Comparison of ENCODE assay signal across 8 mouse cellular contexts in genomic region chr17:64600372-64601090, GRCm38 (mm10). TPM values are rescaled to one million over a fixed set of nuclear protein-coding genes. Genes with fewer than 3 reads are reported as not detected.
DNase-seq lines count a peak whose midpoint lies in the region; ATAC-seq lines count a peak whose summit lies in the region.

Man2a1 (plus strand) TSS chr17:64600736.

- peak within 1 kb of the TSS; percentile 96 for H3K9ac ChIP-seq in intestine, embryonic 15.5 days

- H3K27me3 ChIP-seq in intestine, embryonic 15.5 days (replicated peaks): no peaks in the 10 kb centered on the region

- H3K27ac ChIP-seq in intestine, embryonic 15.5 days: peak within 1 kb of the TSS; percentile 98

- H3K36me3 ChIP-seq in intestine, embryonic 15.5 days: no peaks in the 10 kb centered on the region

- peak within 1 kb of the TSS; percentile 78 for H3K4me2 ChIP-seq in intestine, embryonic 15.5 days (replicated peaks)

- peaks cover 12% of the 10 kb centered on the region; the same call in 1 of the 2 replicates for H3K4me1 ChIP-seq in intestine, embryonic 15.5 days (replicated peaks)

- peak; percentile 96 for ATAC-seq in intestine, embryonic 15.5 days
- peak; percentile 89 for ATAC-seq in megakaryocyte-erythroid progenitor cell, adult 5-6 weeks (replicated peaks; ENCODE audit: low FRiP score, low TSS enrichment, poor library complexity, severe bottlenecking)

- DNase-seq in adrenal gland, adult 8-10 months: peak; percentile 86
- peak; percentile 78 for DNase-seq in embryo, embryonic 11.5 days (ENCODE audit: low read depth, low spot score)
- DNase-seq in gastrocnemius, postnatal 36 days: peak; percentile 84
- DNase-seq in left cerebral cortex, postnatal 14 days (ENCODE audit: low spot score in 2 of 2): peak; percentile 84 to 88
- DNase-seq in right cerebral cortex, postnatal 14 days: peak; percentile 83
- DNase-seq in urinary bladder, postnatal 36 days (ENCODE audit: low spot score in 2 of 2): peak; percentile 79 to 86

- 0% methylated on average over 52 of the region's 69 CpGs for WGBS in intestine, embryonic 15.5 days

- H3K4me3 ChIP-seq in intestine, embryonic 15.5 days (replicated peaks): peak within 1 kb of the TSS; percentile 96

- intact Hi-C loops in gastrocnemius, postnatal 36 days (cut with DNase I): loop anchor here (5.0 to 10.0 kb wide), 3 partner anchors 82 to 274 kb away; no protein-coding TSS in a partner anchor
- intact Hi-C loops in left cerebral cortex, postnatal 14 days (cut with DNase I): loop anchor here (5.0 to 10.0 kb wide), 3 partner anchors 318 to 1026 kb away; no protein-coding TSS in a partner anchor

- no peaks in the 10 kb centered on the region for H3K9me3 ChIP-seq in intestine, embryonic 15.5 days

RNA-seq across cellular contexts. Expression of gene Man2a1, which starts in this region (rescaled TPM):
- 100 to 1,000 TPM; 112 to 154 (median 134) TPM for total RNA-seq in adrenal gland, adult 8-10 months (2022)
- 1 to 10 TPM; 6.9 to 7.6 TPM for total RNA-seq in gastrocnemius, postnatal 36 days (2021)
- polyA plus RNA-seq in intestine, embryonic 15.5 days (2015; fragmentation: Nextera tagmentation; extraction: Ambion mirVana): 11.6 and 13.9 TPM in 2 replicates
- total RNA-seq in left cerebral cortex, postnatal 14 days (2021): 10 to 100 TPM; 20.0 to 24.4 TPM
- total RNA-seq in megakaryocyte-erythroid progenitor cell, adult 5-6 weeks (2014; fragmentation: Nextera tagmentation): 15.7 and 29.5 TPM in 2 replicates
- 17.7 and 33.4 TPM in 2 replicates for total RNA-seq in megakaryocyte-erythroid progenitor cell, adult 5-6 weeks (2017)

Comparison
In these comparisons a context has a peak if more than half of its experiments do, and no peak if none do; other contexts are left out.
1. Peak in every context shown above with its lines: DNase-seq, ATAC-seq, H3K4me3 ChIP-seq and H3K27ac ChIP-seq.